Mouse (Mus musculus) bone marrow macrophage, adult 2 months (primary cell): ENCODE results near the gene Fgfr2. TPM values are rescaled to one million over a fixed set of nuclear protein-coding genes. Genes with fewer than 3 reads are reported as not detected.

ENCODE experiments used
- H3K27ac ChIP-seq: 2 replicates; pipeline ENCODE4 v1.5.1; 2012; ENCODE audit warnings: low read depth, low read length; ENCODE audit not compliant: insufficient read depth
- H3K4me1 ChIP-seq: 2 replicates; pipeline ENCODE4 v1.6.1; 2012; ENCODE audit warnings: low read length; ENCODE audit not compliant: control insufficient read depth, insufficient read depth
- H3K4me3 ChIP-seq: 2 replicates; pipeline ENCODE4 v1.5.1; 2012; ENCODE audit warnings: mild to moderate bottlenecking, low read length, moderate library complexity; ENCODE audit not compliant: insufficient read depth
- CTCF ChIP-seq: IDR thresholded peaks from 2 replicates; pipeline ENCODE4 v1.5.1; 2012; ENCODE audit warnings: low read depth, mild to moderate bottlenecking, low read length, moderate library complexity
- POLR2A ChIP-seq: IDR thresholded peaks from 2 replicates; pipeline ENCODE4 v1.6.1; 2012; ENCODE audit warnings: mild to moderate bottlenecking, low read depth, low read length, borderline replicate concordance
- polyA plus RNA-seq: library from polyadenylated mRNA; stranded (reverse); fragments of >200 nt; gene quantifications from 2 replicates; pipeline ENCODE4 v1.2.4, GENCODE M21; 2012; ENCODE audit not compliant: missing spikeins, insufficient read depth, insufficient read length

Gene Fgfr2
- polyA plus RNA-seq, 1 experiment: 0.27 TPM

DNA sequence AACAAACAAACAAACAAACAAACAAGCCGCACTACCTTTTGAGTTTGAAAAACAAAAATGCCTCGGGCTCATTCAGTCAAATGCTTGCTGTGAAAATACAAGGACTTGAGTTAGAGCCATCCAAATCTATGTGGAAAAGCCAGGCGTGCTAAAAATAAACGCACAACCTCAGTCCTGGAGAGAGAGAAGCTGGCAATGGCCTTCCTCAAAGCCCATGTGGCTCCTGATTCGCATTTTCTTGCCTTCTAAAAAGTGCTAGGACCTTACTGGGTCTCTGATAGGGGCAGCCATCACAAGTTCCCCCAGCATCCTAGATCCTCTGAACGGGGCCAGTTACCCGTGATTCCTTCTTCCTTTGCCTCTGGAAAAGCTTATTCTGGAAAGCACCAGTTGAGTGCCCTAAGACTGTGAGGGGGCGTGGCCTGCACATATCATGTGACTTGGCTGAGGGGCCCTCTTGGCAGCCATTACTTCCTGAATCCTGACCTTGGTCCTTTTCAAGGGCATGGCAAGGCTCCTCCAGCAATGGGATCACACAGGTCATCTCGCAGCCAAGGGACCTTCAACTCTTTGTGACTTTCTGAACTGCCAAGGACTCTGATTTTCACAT, 226.8 kb downstream of the Fgfr2 start:
- H3K4me3 ChIP-seq: no peak overlapping the region
- H3K27ac ChIP-seq: no peak overlapping the region
- H3K4me1 ChIP-seq: peaks cover 44% of the 10 kb centered on the region
- TF ChIP-seq POLR2A (no peak), CTCF (no peak)

DNA sequence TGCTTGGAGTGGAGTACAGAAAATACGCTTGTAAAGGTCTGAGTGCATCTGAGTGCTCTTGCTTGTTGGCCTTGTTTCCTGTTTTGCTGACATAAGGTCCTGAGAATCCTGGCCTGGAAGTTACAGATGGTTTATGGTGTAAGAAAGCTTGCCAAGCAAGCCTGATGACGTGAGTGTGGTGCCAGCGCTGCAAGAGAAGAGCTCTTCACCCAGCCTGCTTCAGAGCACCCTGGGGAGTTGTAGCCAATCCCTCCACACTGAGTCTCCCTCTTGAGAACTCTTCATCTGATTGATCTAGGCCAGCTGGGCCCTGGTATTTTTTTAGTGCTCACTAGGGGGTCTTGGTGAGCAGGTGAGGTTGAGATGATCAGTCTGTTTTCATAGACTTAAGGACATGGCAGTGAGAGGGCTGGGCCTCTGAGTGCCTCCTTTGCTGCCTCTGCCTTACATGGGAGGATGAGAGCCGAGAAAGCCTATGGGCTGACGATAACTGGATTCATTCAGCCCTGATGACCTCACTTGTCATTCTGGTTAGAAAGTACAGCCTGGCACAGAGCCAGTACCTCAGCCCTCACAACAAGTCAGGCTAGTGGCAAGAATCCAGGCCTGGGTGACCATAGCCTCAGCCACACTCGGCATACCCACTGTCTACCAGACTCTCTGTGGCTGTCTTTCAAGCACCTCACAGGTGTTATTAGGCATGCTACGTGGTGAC, 228.2 kb downstream of the Fgfr2 start:
- peaks cover 37% of the 10 kb centered on the region for H3K4me1 ChIP-seq
- H3K27ac ChIP-seq: peak overlapping the region; percentile 53
- TF ChIP-seq CTCF (no peak), POLR2A (no peak)
- H3K4me3 ChIP-seq: no peak overlapping the region

DNA sequence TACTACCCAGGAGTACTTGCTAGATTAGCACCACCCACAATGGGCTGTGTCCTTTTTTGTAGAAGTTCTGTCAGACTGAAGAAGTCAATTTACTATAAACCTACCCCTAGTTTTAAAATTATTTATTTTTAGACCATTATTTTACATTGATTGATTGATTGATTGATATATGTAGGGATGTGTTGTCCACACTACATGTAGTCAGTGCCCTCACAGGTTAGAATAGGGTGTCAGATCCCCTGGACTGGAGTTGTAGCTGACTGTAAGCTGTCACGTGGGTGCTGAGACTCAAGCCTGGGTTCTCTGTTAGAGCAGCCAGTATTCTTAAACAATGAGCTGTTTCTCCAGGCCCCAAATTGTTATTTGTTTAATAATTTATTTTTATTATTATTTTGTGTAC, 229.8 kb downstream of the Fgfr2 start:
- Histone ChIP-seq H3K4me3 (peak overlapping the region; percentile 48; the same call in 1 of the 2 replicates), H3K27ac (peak overlapping the region; percentile 85), H3K4me1 (peaks cover 40% of the 10 kb centered on the region)
- TF ChIP-seq CTCF (no peak), POLR2A (no peak)

DNA sequence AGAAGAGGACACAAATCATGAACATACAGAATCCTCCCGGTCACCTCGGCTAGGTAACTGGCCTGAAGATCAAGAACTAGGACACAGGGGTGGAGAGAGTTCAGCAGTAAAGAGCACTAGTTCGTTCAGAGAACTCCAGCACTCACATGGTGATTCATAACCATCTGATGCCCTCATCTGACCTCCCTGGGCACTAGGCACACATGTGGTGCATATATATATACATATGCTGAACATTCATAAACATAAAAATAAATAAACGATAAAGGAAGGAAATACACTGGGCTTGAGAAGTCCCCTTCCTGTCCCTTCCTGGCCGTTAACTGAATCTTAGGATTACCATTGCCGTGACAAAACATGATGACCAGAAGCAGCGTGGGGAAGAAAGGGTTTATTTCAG, 230.3 kb downstream of the Fgfr2 start:
- peak overlapping the region; percentile 85 for H3K27ac ChIP-seq
- H3K4me3 ChIP-seq: peak overlapping the region; percentile 48
- H3K4me1 ChIP-seq: peaks cover 40% of the 10 kb centered on the region
- TF ChIP-seq POLR2A (no peak), CTCF (no peak)

DNA sequence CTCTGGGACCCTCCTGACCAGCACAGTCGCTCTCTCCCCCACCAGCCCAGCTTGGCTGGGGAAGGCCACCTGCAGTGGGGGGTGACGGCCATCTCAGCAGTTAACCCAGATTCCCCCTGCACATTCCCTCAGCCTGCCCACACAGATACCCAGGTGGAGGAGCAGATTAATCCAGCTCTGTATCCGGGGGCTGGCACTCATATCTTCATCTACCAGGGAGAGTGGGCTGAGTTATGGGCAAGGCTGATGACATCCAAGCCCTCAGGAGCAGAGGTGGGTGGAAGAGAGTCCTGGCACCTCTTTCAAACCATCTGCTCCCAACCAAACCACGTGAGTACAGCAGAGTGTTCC, 230.9 kb downstream of the Fgfr2 start:
- Histone ChIP-seq H3K27ac (peak overlapping the region; percentile 85), H3K4me3 (peak overlapping the region; percentile 48), H3K4me1 (peaks cover 40% of the 10 kb centered on the region)
- TF ChIP-seq CTCF (no peak), POLR2A (no peak)

DNA sequence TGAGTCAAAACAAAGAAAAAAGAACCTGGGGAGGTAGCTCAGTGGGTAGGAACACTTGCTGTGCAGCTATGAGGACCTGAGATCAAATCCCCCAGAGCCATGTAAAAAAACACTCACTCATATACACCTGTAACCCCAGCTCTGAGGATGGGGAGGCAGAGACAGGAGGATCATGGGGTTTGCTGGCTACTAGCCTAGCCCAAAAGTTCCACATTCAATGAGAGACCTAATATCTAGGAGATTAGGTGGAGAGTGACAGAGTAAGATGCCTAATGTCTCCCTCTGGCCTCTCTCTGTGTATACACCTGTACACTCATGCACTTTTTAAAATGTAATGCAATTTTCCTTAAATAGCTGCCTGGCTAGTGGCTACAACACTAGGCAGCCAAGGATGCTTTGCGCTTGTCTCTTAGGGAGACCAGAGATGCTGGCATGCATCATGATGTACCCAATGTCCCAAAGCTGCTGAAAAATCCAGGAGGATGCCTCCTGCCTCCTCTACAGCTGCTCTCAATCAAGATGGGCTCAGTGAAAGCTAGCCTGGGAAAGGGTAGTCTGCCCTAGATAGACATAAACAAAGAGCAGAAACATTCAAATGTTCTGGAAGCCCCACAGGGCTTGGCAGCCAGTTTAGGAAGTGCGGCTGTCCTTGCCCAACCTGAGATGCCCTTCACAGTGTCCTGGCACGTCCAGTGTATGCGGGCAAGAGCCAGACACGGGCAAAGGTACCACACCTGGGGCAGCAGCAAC, 231.4 kb downstream of the Fgfr2 start:
- Histone ChIP-seq H3K4me1 (peaks cover 40% of the 10 kb centered on the region), H3K27ac (peak overlapping the region; percentile 85), H3K4me3 (peak overlapping the region; percentile 48; the same call in 1 of the 2 replicates)
- no peak for TF ChIP-seq CTCF
- TF ChIP-seq POLR2A: no peak

DNA sequence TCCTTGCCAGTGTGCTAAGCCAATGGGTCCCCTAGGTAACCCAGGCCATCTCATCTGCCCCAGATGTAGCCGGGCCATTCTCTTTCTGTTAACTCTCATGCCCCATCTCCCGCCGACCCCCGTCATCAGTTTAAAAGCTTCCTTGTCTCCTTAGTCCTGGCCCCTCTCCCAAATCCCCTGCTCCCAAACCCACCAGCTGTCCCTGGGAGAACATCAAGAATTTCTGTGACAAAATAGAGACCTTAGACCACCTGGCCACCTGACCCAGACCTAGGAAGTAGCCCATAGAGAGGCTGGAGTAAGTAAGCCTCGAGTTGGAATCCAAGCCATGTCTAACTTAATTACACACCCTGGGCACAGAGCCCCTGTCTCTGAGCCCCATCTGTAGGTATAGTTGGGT, 232.9 kb downstream of the Fgfr2 start:
- H3K4me3 ChIP-seq: no peak overlapping the region
- no peak overlapping the region for H3K27ac ChIP-seq
- peaks cover 25% of the 10 kb centered on the region for H3K4me1 ChIP-seq
- TF ChIP-seq POLR2A (no peak), CTCF (no peak)

DNA sequence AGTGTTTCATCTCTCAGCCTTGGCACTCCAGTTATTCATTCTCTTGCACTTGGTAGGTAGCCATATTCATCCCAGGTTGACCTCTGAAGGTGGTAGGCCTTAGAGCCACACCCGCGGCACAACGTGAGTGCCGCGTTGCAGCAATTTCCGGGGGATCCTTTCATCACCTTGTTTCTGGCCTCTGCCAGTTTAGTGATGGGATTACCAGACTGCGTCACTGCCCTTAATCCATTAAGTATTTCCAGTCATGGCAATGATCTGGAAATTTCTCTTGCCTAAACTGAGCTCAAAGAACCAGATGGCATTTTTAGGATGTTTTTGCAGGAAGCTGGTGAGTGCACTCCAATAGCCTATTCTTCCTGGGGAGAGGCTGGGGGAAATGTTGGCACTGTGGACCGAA, 233.5 kb downstream of the Fgfr2 start:
- TF ChIP-seq CTCF (no peak), POLR2A (no peak)
- Histone ChIP-seq H3K4me1 (peaks cover 20% of the 10 kb centered on the region), H3K4me3 (no peak overlapping the region), H3K27ac (no peak overlapping the region)

DNA sequence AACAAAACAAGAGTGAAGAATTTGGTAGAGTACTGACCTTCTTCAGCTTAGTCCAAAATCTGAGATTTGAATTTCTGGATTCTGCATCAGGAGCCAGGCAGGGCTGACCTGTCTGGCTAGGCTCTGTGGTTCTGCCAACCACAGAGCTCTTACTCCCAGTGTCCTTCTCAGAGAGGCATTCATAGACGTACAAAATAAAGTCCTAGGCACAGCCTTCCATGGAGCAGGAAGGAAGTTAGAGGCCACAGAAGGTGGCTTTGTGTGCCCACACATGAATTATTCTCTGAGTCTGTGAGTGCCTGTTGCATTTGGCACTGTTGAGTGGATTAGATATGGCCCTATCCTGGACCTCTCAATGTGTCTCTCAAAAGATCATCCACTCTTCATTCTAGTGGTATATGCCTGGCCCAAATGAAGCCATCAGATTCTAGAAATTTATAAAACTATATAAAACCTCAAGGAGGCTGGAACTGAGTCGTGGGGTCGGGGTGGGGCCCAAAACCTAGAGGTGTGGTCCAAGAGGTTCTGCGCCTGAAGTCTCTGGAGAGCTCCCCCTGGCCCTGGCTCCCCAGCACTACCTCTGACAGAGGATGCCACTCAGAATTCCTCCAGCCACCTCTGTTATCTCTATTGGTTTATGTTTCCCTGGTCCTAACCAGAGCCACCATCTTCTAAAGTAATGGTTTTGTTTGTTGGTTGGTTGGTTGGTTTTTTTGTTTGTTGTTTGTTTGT, 234.5 kb downstream of the Fgfr2 start:
- Histone ChIP-seq H3K4me1 (peaks cover 15% of the 10 kb centered on the region), H3K4me3 (no peak overlapping the region), H3K27ac (no peak overlapping the region)
- TF ChIP-seq CTCF: no peak
- TF ChIP-seq POLR2A: no peak

DNA sequence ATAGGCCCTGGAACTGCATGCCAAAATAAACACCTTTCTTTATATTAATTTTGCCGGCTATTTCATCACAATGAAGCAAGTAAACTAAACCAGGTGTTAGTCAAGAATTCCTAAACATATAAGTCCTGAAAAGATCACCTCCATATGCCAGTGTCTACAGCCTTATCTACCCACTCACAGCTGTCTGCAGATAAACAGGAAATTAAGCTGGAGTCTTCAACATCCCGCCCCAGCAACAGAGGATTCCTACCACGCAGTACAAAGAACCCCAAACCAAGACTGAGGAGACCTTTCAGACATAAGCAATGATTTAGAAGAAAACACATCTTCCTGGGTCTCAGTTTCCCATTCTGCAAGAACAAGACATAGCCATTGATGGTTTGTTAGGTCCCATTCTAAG, 235.1 kb downstream of the Fgfr2 start:
- TF ChIP-seq POLR2A (no peak), CTCF (no peak)
- Histone ChIP-seq H3K4me1 (peaks cover 14% of the 10 kb centered on the region), H3K27ac (no peak overlapping the region), H3K4me3 (no peak overlapping the region)
